Mouse (Mus musculus): ENCODE data around the gene Rab17. TPM values are rescaled to one million over a fixed set of nuclear protein-coding genes. Genes with fewer than 3 reads are reported as not detected.
A peak's percentile ranks its signal among the peaks of the same experiment; 100 is the strongest.

The Rab17 gene
- polyA plus RNA-seq, 1 experiment: 0.09 TPM

DNA sequence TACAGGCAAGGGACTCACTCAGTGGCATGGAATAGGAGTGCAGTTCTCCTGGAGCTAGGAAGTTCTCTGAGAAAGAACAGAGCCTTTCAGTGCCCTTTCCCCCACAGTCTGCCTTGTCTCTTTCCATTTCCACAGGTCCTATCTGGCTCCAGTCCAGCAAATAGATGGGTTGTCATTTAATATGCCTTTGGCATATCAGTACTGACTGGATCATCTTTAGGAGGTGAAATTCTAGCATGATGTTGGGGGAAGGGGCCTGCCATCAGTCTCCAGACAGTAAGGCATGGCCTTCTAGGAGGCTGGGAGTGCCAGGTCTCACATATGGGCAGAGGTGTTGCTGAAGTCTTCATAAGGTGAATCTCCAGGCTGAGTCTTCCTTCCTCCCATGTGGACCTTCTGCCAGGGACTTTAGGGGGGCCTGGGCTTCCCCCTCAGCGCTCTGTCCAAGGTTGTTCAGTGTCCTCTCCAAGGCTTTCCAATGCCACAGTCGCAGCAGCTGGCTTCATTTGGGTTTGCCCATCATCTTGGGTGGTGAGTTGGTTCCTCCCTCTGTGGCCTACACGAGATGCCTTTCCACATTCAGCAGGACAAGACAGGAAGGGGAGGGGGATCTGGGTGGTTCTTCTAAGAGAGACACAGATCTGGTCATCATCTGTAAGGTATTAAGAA is 32.5 kb upstream of the Rab17 start:
- no peak for TF ChIP-seq POLR2A (IDR thresholded peaks at IDR 0.05; ENCODE audit: low read depth, low read length)
- TF ChIP-seq CTCF (IDR thresholded peaks at IDR 0.05; ENCODE audit: extremely low read depth, insufficient read depth, insufficient read length, insufficient replicate concordance): no peak
- H3K27me3 ChIP-seq (ENCODE audit: control insufficient read depth, insufficient read depth, low read length): peaks cover 5% of the 10 kb centered on the region
- no peaks in the 10 kb centered on the region for H3K36me3 ChIP-seq (ENCODE audit: control insufficient read depth, insufficient read depth, low read length)
- DNase-seq (ENCODE audit: low read depth in 1 of 2, low spot score in 2 of 2): no peak
- no peak overlapping the region for H3K27ac ChIP-seq (ENCODE audit: insufficient read depth, low read length)
- 61% methylated on average over 3 of the region's 3 CpGs for WGBS
- H3K4me3 ChIP-seq (ENCODE audit: extremely low read depth, insufficient read depth, insufficient read length): no peak overlapping the region
- H3K4me1 ChIP-seq (ENCODE audit: control insufficient read depth, insufficient read depth, insufficient read length): peaks cover 5% of the 10 kb centered on the region; the same call in 1 of the 2 replicates

DNA sequence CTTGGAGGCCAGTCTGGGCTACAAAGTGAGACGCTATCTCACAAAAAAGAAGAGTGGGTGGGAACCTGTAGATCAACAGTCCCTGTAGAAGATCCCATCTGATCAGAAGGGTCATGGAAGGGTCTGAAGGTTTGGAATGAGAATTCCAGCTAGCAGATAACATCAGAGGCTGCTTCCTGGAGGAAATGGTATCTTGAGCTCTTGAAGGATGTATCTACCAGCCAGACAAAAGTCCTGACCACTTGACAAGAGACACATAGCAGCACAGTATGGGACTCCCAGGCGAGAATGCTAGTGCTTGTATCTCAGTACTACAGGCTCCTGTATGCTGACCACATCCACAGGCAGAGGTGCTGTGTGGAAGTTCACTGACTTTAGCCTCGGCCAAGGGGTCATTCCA is 31.6 kb upstream of the Rab17 start:
- Histone ChIP-seq H3K4me3 (ENCODE audit: extremely low read depth, insufficient read depth, insufficient read length) (no peak overlapping the region), H3K27me3 (ENCODE audit: control insufficient read depth, insufficient read depth, low read length) (peaks cover 5% of the 10 kb centered on the region), H3K36me3 (ENCODE audit: control insufficient read depth, insufficient read depth, low read length) (no peaks in the 10 kb centered on the region), H3K4me1 (ENCODE audit: control insufficient read depth, insufficient read depth, insufficient read length) (peaks cover 5% of the 10 kb centered on the region; the same call in 1 of the 2 replicates), H3K27ac (ENCODE audit: insufficient read depth, low read length) (no peak overlapping the region)
- 86% methylated on average over 3 of the region's 3 CpGs for WGBS
- TF ChIP-seq POLR2A (IDR thresholded peaks at IDR 0.05; ENCODE audit: low read depth, low read length): no peak
- no peak for TF ChIP-seq CTCF (IDR thresholded peaks at IDR 0.05; ENCODE audit: extremely low read depth, insufficient read depth, insufficient read length, insufficient replicate concordance)
- no peak for DNase-seq (ENCODE audit: low read depth in 1 of 2, low spot score in 2 of 2)

DNA sequence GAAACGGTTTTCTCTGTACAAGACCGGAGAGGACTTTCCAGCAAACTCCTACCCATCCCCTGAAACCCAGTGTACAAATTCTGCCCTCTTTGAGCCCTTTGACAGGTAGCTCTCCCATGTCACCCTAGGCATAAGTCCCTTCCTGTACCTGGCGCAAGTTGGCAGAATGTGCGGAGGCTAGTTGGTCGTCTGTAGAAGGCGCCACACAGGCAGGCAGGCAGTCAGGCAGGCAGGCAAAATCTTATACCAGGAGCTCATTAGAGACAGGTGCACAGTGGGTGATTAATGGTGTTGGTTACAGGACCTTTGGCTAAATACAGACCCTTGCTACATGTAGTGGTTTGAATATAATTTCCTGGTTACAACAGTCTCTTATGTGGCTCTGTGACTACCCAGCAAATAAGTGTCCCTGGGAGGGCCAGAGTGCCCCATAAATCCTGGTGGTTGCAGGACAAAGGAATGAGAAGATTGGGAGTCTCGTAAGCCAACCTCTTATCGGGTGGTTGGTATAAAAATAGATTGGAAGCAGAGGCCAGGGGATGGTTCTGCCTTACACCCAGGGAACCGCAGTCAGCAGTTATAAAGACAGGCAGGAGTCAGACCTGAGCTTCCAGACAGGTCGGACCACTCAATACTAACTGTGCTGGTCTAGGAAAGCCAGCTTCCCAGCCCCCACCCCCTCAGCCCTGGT is 30.6 kb upstream of the Rab17 start:
- DNase-seq (ENCODE audit: low read depth in 1 of 2, low spot score in 2 of 2): no peak
- Histone ChIP-seq H3K27me3 (ENCODE audit: control insufficient read depth, insufficient read depth, low read length) (peaks cover 5% of the 10 kb centered on the region), H3K36me3 (ENCODE audit: control insufficient read depth, insufficient read depth, low read length) (no peaks in the 10 kb centered on the region), H3K4me1 (ENCODE audit: control insufficient read depth, insufficient read depth, insufficient read length) (peaks cover 5% of the 10 kb centered on the region; the same call in 1 of the 2 replicates), H3K4me3 (ENCODE audit: extremely low read depth, insufficient read depth, insufficient read length) (no peak overlapping the region), H3K27ac (ENCODE audit: insufficient read depth, low read length) (no peak overlapping the region)
- TF ChIP-seq POLR2A (IDR thresholded peaks at IDR 0.05; ENCODE audit: low read depth, low read length) (no peak), CTCF (IDR thresholded peaks at IDR 0.05; ENCODE audit: extremely low read depth, insufficient read depth, insufficient read length, insufficient replicate concordance) (no peak)
- WGBS: 51% methylated on average over 10 of the region's 10 CpGs

DNA sequence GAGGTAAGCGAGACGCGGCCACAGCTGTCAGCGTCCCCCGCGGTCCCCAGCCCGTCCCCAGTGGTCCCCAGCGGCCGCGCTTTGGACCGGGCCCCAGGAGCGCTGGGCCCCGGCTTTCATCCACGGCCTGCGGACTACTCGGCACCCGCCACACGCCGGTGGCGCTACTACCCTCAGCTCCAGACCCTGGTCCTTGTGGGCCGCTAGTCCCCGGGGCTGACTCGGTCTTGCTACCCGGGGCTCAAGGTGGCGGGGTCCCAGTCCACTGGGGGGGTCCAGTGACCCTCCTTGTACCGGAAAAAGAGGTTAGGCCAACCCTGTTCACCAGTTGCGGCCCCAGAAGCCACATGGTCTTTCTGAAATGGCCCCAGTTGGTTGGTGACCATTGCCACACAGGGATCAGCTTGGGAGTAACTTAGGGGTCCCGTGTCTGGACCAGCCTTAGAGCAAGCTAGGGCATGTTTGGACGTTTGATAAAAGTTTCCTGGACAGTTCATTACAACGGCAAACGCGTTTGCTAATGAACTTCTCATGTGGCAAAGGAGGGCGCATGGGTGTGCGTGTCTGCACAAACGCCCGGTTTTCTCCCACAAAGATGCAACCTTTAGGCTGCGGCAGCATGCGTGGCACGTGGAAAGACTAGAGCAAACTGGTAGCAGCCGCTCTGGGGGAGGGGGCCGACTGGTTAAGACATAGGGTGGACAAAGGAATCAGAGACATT is 29.6 kb upstream of the Rab17 start:
- Histone ChIP-seq H3K4me1 (ENCODE audit: control insufficient read depth, insufficient read depth, insufficient read length) (peaks cover 5% of the 10 kb centered on the region; the same call in 1 of the 2 replicates), H3K36me3 (ENCODE audit: control insufficient read depth, insufficient read depth, low read length) (no peaks in the 10 kb centered on the region), H3K4me3 (ENCODE audit: extremely low read depth, insufficient read depth, insufficient read length) (peak overlapping the region; percentile 66), H3K27me3 (ENCODE audit: control insufficient read depth, insufficient read depth, low read length) (peaks cover 5% of the 10 kb centered on the region), H3K27ac (ENCODE audit: insufficient read depth, low read length) (no peak overlapping the region)
- DNase-seq (ENCODE audit: low read depth in 1 of 2, low spot score in 2 of 2): no peak
- WGBS: 2% methylated on average over 41 of the region's 41 CpGs
- TF ChIP-seq POLR2A (IDR thresholded peaks at IDR 0.05; ENCODE audit: low read depth, low read length): no peak

DNA sequence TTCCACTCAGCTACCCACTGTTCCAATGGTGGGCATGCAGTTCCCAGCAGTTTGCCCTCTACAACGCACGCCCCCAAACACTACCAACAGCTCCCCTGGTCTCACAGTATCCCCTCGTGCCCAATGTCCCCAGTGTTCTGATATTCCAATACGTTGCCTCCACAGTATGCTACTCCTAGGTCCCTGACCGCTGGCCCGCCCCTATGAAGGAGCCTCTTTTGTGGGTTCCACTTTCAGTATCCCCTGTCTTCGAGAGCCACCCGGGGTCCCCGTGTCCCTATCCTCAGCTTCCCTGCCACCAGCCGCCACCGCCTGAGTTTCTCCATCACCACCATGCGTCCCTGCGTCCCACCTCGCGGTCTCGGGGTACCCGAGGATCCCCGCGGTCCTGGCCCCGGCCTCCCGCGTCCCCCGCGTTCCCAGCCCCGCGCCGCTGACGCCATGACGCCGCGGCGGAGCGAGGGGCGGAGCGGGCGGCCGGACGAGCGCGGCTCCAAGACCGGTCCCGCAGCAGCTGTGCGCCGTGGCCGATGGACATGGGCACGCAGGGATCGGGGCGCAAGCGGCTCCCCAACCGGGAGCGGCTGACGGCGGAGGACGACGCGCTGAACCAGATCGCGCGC is 28.9 kb upstream of the Rab17 start, which contains the start of gene Lrrfip1:
Gene Lrrfip1, plus strand, starts transcription at position 470 of the 623 bp plus-strand sequence.
- peaks cover 5% of the 10 kb centered on the region; the same call in 1 of the 2 replicates for H3K4me1 ChIP-seq (ENCODE audit: control insufficient read depth, insufficient read depth, insufficient read length)
- no peak for DNase-seq (ENCODE audit: low read depth in 1 of 2, low spot score in 2 of 2)
- peak within 1 kb of the TSS; percentile 66 for H3K4me3 ChIP-seq (ENCODE audit: extremely low read depth, insufficient read depth, insufficient read length)
- TF ChIP-seq CTCF (IDR thresholded peaks at IDR 0.05; ENCODE audit: extremely low read depth, insufficient read depth, insufficient read length, insufficient replicate concordance) (no peak), POLR2A (IDR thresholded peaks at IDR 0.05; ENCODE audit: low read depth, low read length) (no peak)
- peak within 1 kb of the TSS; percentile 45; the same call in 1 of the 2 replicates for H3K27ac ChIP-seq (ENCODE audit: insufficient read depth, low read length)
- no peaks in the 10 kb centered on the region for H3K36me3 ChIP-seq (ENCODE audit: control insufficient read depth, insufficient read depth, low read length)
- WGBS: 3% methylated on average over 59 of the region's 59 CpGs
- peaks cover 5% of the 10 kb centered on the region for H3K27me3 ChIP-seq (ENCODE audit: control insufficient read depth, insufficient read depth, low read length)

DNA sequence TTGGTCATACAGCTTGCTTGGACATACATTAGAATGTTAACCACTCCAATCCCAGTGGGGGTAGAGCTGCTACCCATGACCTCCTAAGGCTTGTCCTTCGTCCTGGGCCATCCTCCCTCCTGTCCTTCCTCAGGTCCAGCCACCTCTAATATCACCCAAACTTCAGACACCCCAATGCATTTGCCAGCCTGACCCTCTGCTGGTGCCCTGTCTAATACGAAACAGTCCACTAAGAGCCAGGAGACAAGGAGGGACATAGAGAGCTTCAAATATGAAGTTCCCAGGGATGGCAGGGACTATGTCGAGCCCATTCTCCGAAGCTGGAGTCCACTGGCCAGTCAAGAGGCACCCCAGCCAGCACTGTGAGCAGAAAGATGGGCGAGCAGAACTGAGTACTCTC is 28.2 kb upstream of the Rab17 start:
- no peak overlapping the region for H3K27ac ChIP-seq (ENCODE audit: insufficient read depth, low read length)
- peaks cover 5% of the 10 kb centered on the region for H3K27me3 ChIP-seq (ENCODE audit: control insufficient read depth, insufficient read depth, low read length)
- no peak for TF ChIP-seq POLR2A (IDR thresholded peaks at IDR 0.05; ENCODE audit: low read depth, low read length)
- no peak for TF ChIP-seq CTCF (IDR thresholded peaks at IDR 0.05; ENCODE audit: extremely low read depth, insufficient read depth, insufficient read length, insufficient replicate concordance)
- WGBS: 89% methylated on average over 5 of the region's 5 CpGs
- DNase-seq (ENCODE audit: low read depth in 1 of 2, low spot score in 2 of 2): no peak
- H3K4me3 ChIP-seq (ENCODE audit: extremely low read depth, insufficient read depth, insufficient read length): no peak overlapping the region
- H3K4me1 ChIP-seq (ENCODE audit: control insufficient read depth, insufficient read depth, insufficient read length): peaks cover 5% of the 10 kb centered on the region; the same call in 1 of the 2 replicates
- H3K36me3 ChIP-seq (ENCODE audit: control insufficient read depth, insufficient read depth, low read length): no peaks in the 10 kb centered on the region
